Mouse (Mus musculus): ENCODE data around the gene Sft2d2. TPM values are rescaled to one million over a fixed set of nuclear protein-coding genes. Genes with fewer than 3 reads are reported as not detected.

Gene Sft2d2
- 31.9 and 38.7 TPM in 2 replicates for polyA plus RNA-seq (2012; rRNA removed)

DNA sequence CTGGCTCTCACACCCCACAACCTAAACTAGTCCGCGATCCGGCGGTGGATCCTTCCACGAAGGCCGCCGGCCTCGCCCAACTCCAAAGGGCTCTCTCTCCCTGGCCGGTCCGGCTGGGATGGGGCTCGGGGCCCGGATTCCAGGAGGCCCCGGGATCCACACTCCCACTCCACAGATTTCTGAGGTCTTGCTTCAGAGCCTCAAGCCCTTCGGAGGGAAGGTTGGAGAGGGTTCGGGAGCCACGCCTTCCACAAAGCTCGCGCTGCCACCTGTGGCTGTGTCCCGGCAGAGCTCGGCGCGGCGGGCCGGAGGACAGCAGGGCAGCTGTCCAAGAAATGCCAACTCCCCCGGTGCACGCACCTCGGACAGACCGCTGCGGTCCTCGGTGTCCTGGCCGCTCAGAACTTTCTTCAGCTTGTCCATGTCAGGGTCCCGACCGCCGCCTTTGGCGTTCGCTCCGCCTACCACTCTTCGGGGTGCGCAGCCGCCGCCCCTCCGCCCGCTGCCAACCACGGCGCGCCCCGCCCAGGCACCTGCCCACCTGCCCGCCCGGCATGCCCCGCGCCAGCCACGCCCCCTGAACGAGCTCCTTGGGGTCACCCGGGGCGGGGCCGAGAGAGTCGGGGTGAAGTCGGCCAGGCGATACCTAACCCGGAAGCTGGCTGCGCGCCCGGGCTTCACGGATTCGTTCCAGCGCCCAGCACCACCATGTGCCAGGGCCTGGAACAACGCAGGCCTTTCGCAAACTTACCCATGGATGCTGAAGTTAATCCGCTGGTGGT, at the start of gene Sft2d2:
Gene Sft2d2, minus strand, starts transcription at position 559 of the 782 bp plus-strand sequence.
- peak; percentile 84 for DNase-seq (ENCODE audit: low spot score)

DNA sequence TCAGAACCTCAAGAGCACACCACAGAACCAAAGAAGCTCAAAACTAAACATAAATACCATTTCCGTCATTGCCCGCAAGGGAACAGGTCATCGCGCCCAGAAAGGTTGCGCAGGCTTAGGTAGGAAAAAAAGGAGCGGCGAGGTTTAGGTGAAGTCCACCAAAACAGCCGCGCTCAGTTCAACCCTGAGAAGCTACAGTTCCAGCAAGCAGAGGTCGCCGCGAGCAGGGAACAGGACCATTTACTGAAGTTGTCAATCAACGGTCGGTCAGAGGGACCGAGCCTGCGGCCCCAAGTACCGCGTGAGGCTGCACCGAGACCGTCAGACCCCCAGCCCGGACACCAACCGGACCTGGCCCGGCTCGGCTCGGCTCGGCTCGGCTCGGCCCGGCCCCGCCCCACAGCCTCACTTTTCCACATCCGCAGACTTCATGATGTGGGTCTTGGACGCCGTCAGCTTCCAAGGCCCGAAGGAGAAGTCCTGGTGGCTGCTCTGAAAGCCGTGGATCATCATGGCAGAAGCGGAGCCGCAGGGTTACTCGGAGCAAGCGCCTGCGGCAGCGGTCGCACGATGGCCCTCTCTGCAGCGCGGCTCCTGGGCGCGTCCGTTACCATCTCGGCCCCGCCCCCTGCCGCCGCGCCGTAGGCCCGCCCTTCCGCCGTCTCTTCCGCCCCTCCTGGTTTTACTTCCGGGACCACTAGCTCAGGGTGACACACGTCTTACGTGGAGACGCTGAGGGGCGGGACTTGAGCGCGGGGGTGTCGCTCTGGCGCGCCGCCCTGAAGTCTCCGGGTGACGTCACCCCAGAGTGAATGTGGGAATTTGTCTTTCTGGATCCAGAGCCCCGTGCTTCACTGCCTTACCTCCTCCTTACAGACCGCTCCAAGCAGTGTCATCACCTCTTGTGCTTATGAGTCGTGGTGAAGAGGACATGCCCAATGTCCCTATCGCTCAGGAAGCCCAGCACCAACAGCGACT, 42.4 kb upstream of the Sft2d2 start, which contains the start of gene Tiprl:
Gene Tiprl, minus strand, starts transcription at position 676 of the 978 bp plus-strand sequence.
- DNase-seq (ENCODE audit: low spot score) = peak; percentile 88

GRCm38 (mm10) chr1:165235846-165236245, 41.6 kb upstream of the Sft2d2 start:
- DNase-seq (ENCODE audit: low spot score) = no peak

DNA sequence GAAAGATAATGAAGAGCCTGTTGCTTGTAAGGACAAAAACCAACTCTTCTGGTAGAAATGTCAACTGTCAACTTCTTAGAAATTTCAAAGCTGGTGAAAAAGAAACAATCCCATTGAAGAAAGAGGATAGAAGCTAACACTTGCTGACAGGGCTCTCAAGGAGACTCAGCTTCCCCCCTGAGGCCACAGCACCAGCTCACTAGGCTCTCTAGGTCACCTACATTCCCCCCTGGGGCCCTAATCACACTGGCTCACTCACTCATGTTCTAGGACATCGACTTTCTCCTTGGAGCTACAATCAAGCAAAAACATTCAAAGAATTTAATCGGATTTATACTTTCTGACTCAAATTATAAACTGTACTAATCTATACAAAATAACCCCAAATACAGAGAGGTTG, 39.6 kb upstream of the Sft2d2 start:
- no peak for DNase-seq (ENCODE audit: low spot score)

GRCm38 (mm10) chr1:165230691-165231090, 36.5 kb upstream of the Sft2d2 start:
- DNase-seq (ENCODE audit: low spot score) = no peak

- DNase-seq (ENCODE audit: low spot score) = no peak
Observed at GRCm38 (mm10) chr1:165229577-165229976, 35.3 kb upstream of the Sft2d2 start.

DNA sequence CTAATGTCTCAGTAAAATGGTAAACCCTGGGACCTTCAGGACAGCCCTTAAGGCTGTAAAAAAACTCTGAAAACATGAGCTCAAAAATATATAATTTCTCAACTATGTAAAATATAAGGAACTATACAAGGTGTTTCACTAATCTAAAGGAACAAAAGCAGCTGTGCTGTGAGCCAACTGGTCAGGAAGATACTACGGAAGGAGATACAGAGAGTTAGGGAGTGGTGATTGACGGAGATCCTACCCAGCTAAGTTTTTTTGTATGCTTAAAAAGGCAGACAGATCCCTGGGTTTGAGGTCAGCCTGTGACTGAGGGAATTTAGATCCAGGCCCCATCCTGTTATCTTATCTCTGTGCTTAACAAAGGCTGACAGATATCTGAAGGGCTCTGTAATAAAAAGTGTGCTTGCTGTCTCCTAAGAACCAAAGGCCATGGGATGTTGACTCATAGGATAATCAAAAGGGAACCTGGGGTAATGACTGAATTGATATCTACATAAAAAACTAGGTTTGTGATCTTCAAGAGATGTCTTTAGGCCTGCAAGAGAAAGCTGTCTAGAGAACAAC, 22.9 kb upstream of the Sft2d2 start:
- DNase-seq (ENCODE audit: low spot score) = no peak

GRCm38 (mm10) chr1:165215831-165216230, 21.6 kb upstream of the Sft2d2 start:
- no peak for DNase-seq (ENCODE audit: low spot score)

- no peak for DNase-seq (ENCODE audit: low spot score)
Observed at GRCm38 (mm10) chr1:165205591-165205990, 11.4 kb upstream of the Sft2d2 start.

- no peak for DNase-seq (ENCODE audit: low spot score)
Observed at GRCm38 (mm10) chr1:165203488-165204035, 9.3 kb upstream of the Sft2d2 start.

GRCm38 (mm10) chr1:165201445-165202012, 7.3 kb upstream of the Sft2d2 start:
- DNase-seq (ENCODE audit: low spot score) = no peak

DNA sequence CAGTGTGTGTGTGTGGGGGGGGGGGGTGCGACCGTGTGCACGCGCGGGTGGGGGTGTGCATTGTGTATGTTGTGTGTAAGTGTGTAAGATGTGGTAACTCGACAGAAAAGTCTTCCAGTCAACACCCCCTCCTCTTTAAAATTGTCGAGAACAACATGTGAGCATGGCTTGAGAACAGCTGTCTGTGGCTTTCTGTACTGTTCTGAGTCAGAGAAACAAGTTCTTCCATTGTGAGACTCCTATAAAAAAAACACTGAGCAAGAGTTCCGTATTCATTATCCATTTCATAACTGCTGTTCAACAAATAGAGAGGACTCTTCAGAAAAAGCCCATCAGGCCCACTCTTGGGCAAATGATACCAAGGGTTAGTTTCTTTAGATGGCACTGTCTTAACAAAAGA, 6.5 kb upstream of the Sft2d2 start:
- DNase-seq (ENCODE audit: low spot score) = no peak

- DNase-seq (ENCODE audit: low spot score) = no peak
Observed at GRCm38 (mm10) chr1:165199639-165200038, 5.4 kb upstream of the Sft2d2 start.

GRCm38 (mm10) chr1:165198951-165199350, 4.7 kb upstream of the Sft2d2 start:
- DNase-seq (ENCODE audit: low spot score) = no peak

GRCm38 (mm10) chr1:165197875-165198274, 3.6 kb upstream of the Sft2d2 start:
- no peak for DNase-seq (ENCODE audit: low spot score)

- DNase-seq (ENCODE audit: low spot score) = no peak
Observed at GRCm38 (mm10) chr1:165195396-165195960, 1.2 kb upstream of the Sft2d2 start.

- DNase-seq (ENCODE audit: low spot score) = no peak
Observed at GRCm38 (mm10) chr1:165194662-165195013, 400 bp upstream of the Sft2d2 start.

GRCm38 (mm10) chr1:165193426-165193825, 812 bp downstream of the Sft2d2 start:
- DNase-seq (ENCODE audit: low spot score) = no peak

DNA sequence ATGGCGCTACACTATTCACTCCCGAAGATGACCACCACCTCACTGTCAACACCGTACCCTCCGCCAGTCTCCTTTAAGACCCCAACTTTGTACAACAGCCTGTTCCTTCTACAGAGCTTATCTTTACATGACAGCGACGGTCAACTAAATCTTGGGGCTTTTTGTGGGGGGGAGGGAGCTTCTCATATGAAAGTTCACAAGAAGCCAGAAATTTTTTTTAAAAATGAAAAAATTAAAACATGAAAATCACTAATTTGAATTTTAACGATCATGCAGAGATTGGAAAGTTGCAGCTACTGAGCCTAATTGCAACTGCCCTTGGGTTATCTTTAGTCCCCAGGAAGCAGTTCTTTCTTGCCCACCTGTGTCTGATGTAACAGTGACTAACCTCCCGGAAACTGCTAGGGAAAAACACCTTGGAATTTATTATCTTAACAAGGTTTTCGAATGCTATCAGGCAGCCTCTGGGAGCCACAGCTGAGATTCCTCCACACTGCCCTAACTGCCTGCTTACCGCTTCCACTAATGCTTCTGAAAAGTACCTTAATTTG, 1.4 kb downstream of the Sft2d2 start:
- no peak for DNase-seq (ENCODE audit: low spot score)

GRCm38 (mm10) chr1:165192102-165192501, 2.1 kb downstream of the Sft2d2 start:
- no peak for DNase-seq (ENCODE audit: low spot score)

DNA sequence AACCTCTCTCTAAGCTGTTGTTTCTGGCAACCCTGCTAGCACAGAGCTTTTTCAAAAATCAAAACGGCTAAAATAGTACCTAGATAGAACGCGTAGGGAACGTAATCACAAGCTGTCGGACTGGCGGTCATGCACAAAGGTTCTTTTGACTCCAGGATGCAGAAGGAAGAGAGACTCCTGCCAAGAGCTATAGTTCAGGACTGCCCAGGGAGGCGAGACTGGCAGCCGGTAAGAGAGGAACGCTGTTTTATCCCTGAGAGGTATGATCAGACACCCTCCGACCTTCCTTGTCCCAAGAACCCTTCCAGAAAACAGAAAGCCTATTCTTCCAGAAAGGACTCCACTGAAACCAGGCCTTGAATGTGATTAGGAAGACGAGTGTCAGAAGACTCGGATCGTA, 2.6 kb downstream of the Sft2d2 start:
- no peak for DNase-seq (ENCODE audit: low spot score)
